Mouse (Mus musculus) E14TG2a.4 (cell line): Measurements from ENCODE around the gene Tgfbr3.

Source experiments
- CTCF ChIP-seq: conservative IDR thresholded peaks from 2 replicates; pipeline ENCODE4 v1.5.1; 2014; ENCODE audit warnings: low read length
- NANOG ChIP-seq: IDR thresholded peaks from 2 replicates; pipeline ENCODE4 v1.6.1; 2014; ENCODE audit warnings: borderline replicate concordance, low read length, mixed read lengths
- POU5F1 ChIP-seq: IDR thresholded peaks from 2 replicates; pipeline ENCODE4 v1.6.1; 2014; ENCODE audit warnings: low read length, borderline replicate concordance

DNA sequence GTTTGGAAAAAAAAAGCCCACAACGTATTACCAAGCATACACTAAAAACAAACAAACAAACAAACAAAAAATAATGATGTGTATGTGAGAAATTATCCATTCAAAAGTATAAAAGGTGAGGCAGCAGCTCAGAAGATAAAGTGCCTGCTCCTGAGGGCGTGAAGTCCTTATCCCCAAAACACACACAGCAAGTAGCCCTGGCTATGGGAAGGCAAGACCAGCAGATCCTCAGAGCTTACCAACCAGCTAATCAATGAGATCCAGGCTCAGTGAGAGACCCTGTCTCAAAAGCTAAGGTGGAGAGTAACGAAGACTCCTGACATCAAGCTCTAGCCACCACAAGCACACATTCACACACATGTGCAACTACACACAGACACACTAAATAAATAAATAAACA is 70.8 kb downstream of the Tgfbr3 start:
- TF ChIP-seq CTCF (no peak), NANOG (no peak), POU5F1 (no peak)
